Mouse (Mus musculus) midbrain, postnatal 0 days (tissue): ENCODE measurements at regions not wholly inside any gene's neighbourhood (a gene's known extent, or its start where the extent isn't known, plus 50 kb on each side); places are given as distances from the start of the nearest gene placed in this dataset.

ENCODE experiments used
- ATAC-seq: fragments of 200-750 bp; cut with Nextera tagmentation; 2 replicates; pipeline ENCODE4 v1.8.0; 2017; ENCODE audit warnings: moderate number of reproducible peaks, mild to moderate bottlenecking, moderate TSS enrichment, moderate library complexity; ENCODE audit not compliant: low FRiP score
- DNase-seq: peaks from one replicate; pipeline ENCODE4 v3.0.0-alpha.2; 2015; ENCODE audit warnings: low spot score
- H3K27ac ChIP-seq: fragments of 300-500 bp; sonication (generic); 2 replicates; pipeline ENCODE4 v1.5.1; 2014; ENCODE audit warnings: low read depth, mild to moderate bottlenecking, low read length, mixed read lengths
- H3K27me3 ChIP-seq: fragments of 300-500 bp; sonication (generic); 2 replicates; pipeline ENCODE4 v1.6.1; 2014; ENCODE audit warnings: low read length, control low read depth, mixed read lengths; ENCODE audit not compliant: insufficient read depth
- H3K36me3 ChIP-seq: fragments of 300-500 bp; sonication (generic); 2 replicates; pipeline ENCODE4 v1.6.1; 2014; ENCODE audit warnings: low read length, control low read depth, mixed read lengths; ENCODE audit not compliant: insufficient read depth
- H3K4me1 ChIP-seq: fragments of 300-500 bp; sonication (generic); 2 replicates; pipeline ENCODE4 v1.6.1; 2014; ENCODE audit warnings: mild to moderate bottlenecking, control low read depth, antibody characterized with exemption, low read length, mixed read lengths; ENCODE audit not compliant: insufficient read depth
- H3K4me2 ChIP-seq: fragments of 300-500 bp; sonication (generic); 2 replicates; pipeline ENCODE4 v1.6.1; 2014; ENCODE audit warnings: low read depth, mild to moderate bottlenecking, low read length, mixed read lengths; ENCODE audit not compliant: poor library complexity, severe bottlenecking
- H3K4me3 ChIP-seq: fragments of 300-500 bp; sonication (generic); 2 replicates; pipeline ENCODE4 v1.5.1; 2014; ENCODE audit warnings: low read depth, mild to moderate bottlenecking, low read length, moderate library complexity
- H3K9ac ChIP-seq: fragments of 300-500 bp; sonication (generic); replicated peaks from 2 replicates; pipeline ENCODE4 v1.6.1; 2014; ENCODE audit warnings: mild to moderate bottlenecking, low read length, moderate library complexity, mixed read lengths; ENCODE audit not compliant: poor library complexity, severe bottlenecking
- H3K9me3 ChIP-seq: fragments of 300-500 bp; sonication (generic); 2 replicates; pipeline ENCODE4 v1.6.1; 2016; ENCODE audit warnings: low read length, control low read depth
- CTCF ChIP-seq: IDR thresholded peaks from 2 replicates; pipeline ENCODE4 v1.5.1; 2016; ENCODE audit warnings: antibody characterized with exemption, mild to moderate bottlenecking
- WGBS: fragments of 180-500 bp; shearing (Covaris S2); extraction: QIAGEN DNeasy Blood & Tissue Kit; methylation state at CpG from one replicate; pipeline ENCODE4 v1.1.7; 2014; 5-methylcytosine and 5-hydroxymethylcytosine counted together

GRCm38 (mm10) chr19:26938911-26939310 lies 53.2 kb downstream of the Gm815 start:
- Histone ChIP-seq H3K4me2 (no peak overlapping the region), H3K36me3 (no peaks in the 10 kb centered on the region), H3K9ac (no peak overlapping the region), H3K27ac (no peak overlapping the region), H3K4me3 (no peak overlapping the region), H3K4me1 (no peaks in the 10 kb centered on the region), H3K9me3 (no peaks in the 10 kb centered on the region), H3K27me3 (no peaks in the 10 kb centered on the region)
- ATAC-seq: no peak
- DNase-seq: no peak
- 68% methylated on average over 8 of the region's 8 CpGs for WGBS
- TF ChIP-seq CTCF: no peak

GRCm38 (mm10) chr19:26944006-26944405 lies 58.3 kb downstream of the Gm815 start:
- no peak overlapping the region for H3K4me2 ChIP-seq
- H3K9ac ChIP-seq: no peak overlapping the region
- no peak overlapping the region for H3K4me3 ChIP-seq
- H3K9me3 ChIP-seq: no peaks in the 10 kb centered on the region
- TF ChIP-seq CTCF: no peak
- ATAC-seq (no peak), DNase-seq (no peak)
- WGBS: 93% methylated on average over 2 of the region's 2 CpGs
- no peaks in the 10 kb centered on the region for H3K36me3 ChIP-seq
- no peak overlapping the region for H3K27ac ChIP-seq
- H3K4me1 ChIP-seq: no peaks in the 10 kb centered on the region
- H3K27me3 ChIP-seq: no peaks in the 10 kb centered on the region

GRCm38 (mm10) chr19:26946562-26946961 lies 60.9 kb downstream of the Gm815 start:
- Histone ChIP-seq H3K4me3 (no peak overlapping the region), H3K27me3 (no peaks in the 10 kb centered on the region), H3K9me3 (no peaks in the 10 kb centered on the region), H3K36me3 (no peaks in the 10 kb centered on the region), H3K4me2 (no peak overlapping the region), H3K27ac (no peak overlapping the region), H3K4me1 (no peaks in the 10 kb centered on the region), H3K9ac (no peak overlapping the region)
- TF ChIP-seq CTCF: no peak
- DNase-seq (no peak), ATAC-seq (no peak)
- 95% methylated on average over 3 of the region's 3 CpGs for WGBS

- ATAC-seq: no peak
- Histone ChIP-seq H3K36me3 (no peaks in the 10 kb centered on the region), H3K4me2 (no peak overlapping the region), H3K4me1 (no peaks in the 10 kb centered on the region), H3K9me3 (no peaks in the 10 kb centered on the region), H3K27me3 (no peaks in the 10 kb centered on the region), H3K4me3 (no peak overlapping the region), H3K27ac (no peak overlapping the region), H3K9ac (no peak overlapping the region)
- 95% methylated on average over 2 of the region's 2 CpGs for WGBS
- TF ChIP-seq CTCF: no peak
- peak; percentile 23 for DNase-seq
Observed at GRCm38 (mm10) chr19:26948479-26948878, 62.8 kb downstream of the Gm815 start.

- H3K27me3 ChIP-seq: no peaks in the 10 kb centered on the region
- no peak for DNase-seq
- TF ChIP-seq CTCF: no peak
- H3K4me2 ChIP-seq: no peak overlapping the region
- WGBS: 76% methylated on average over 4 of the region's 4 CpGs
- H3K9ac ChIP-seq: no peak overlapping the region
- no peak for ATAC-seq
- H3K36me3 ChIP-seq: no peaks in the 10 kb centered on the region
- no peak overlapping the region for H3K27ac ChIP-seq
- no peak overlapping the region for H3K4me3 ChIP-seq
- no peaks in the 10 kb centered on the region for H3K4me1 ChIP-seq
- no peaks in the 10 kb centered on the region for H3K9me3 ChIP-seq
Observed at GRCm38 (mm10) chr19:26949153-26949552, 63.5 kb downstream of the Gm815 start.

- Histone ChIP-seq H3K9me3 (no peaks in the 10 kb centered on the region), H3K9ac (no peak overlapping the region), H3K27ac (no peak overlapping the region), H3K4me3 (no peak overlapping the region), H3K4me1 (no peaks in the 10 kb centered on the region), H3K4me2 (no peak overlapping the region), H3K36me3 (no peaks in the 10 kb centered on the region), H3K27me3 (no peaks in the 10 kb centered on the region)
- no peak for ATAC-seq
- WGBS: 64% methylated on average over 8 of the region's 8 CpGs
- peak; percentile 74 for TF ChIP-seq CTCF
- peak; percentile 84 for DNase-seq
Observed at GRCm38 (mm10) chr19:26953348-26953747, 67.7 kb downstream of the Gm815 start.
